Mouse (Mus musculus): ENCODE results near the gene Smagp. TPM values are rescaled to one million over a fixed set of nuclear protein-coding genes. Genes with fewer than 3 reads are reported as not detected.

Smagp gene
- total and polyA plus RNA-seq, 2 experiments from 2014 or later: 19.0 to 27.6 TPM

DNA sequence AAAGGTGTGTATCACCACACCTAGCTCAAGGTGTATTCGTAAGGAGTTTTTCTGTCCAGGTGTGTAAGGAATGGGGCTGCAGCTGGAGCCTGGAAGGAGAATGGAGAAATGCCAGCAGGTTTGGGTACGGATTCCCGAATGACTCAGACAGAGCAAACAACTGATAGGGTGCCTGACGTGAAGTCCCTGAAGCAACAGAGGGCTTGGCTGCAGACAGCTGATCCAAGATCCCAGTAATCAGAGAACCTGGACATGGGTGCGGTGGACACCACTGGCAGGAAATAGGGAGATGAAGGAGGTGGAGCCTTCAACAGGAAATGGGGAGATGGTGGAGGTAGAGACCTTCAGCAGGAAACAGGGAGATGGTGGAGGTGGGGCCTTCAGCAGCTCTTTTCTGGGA lies 4.4 kb downstream of the Smagp start:
- no peaks in the 10 kb centered on the region for H3K36me3 ChIP-seq (replicated peaks; ENCODE audit: control insufficient read depth, insufficient read depth, low read length)
- H3K4me1 ChIP-seq (ENCODE audit: control insufficient read depth, insufficient read depth): 0 out of 2 replicates have a peak, but pooled peaks cover 2% of the 10 kb centered on the region
- H3K4me2 ChIP-seq (ENCODE audit: low read depth, low read length): no peak overlapping the region
- WGBS: 69% methylated on average over 5 of the region's 5 CpGs
- no peak for ATAC-seq (ENCODE audit: insufficient read depth, low read depth)
- TF ChIP-seq CTCF (IDR thresholded peaks at IDR 0.05; ENCODE audit: low read depth) (no peak), EP300 (IDR thresholded peaks at IDR 0.05; ENCODE audit: low read depth) (no peak)
- no peak overlapping the region for H3K9ac ChIP-seq (replicated peaks; ENCODE audit: low read depth, low read length)
- DNase-seq (ENCODE audit: low spot score): no peak
- H3K4me3 ChIP-seq (ENCODE audit: low read depth, low read length): no peak overlapping the region
- peaks cover 24% of the 10 kb centered on the region for H3K27me3 ChIP-seq (ENCODE audit: control insufficient read depth, insufficient read depth, low read length)
- no peaks in the 10 kb centered on the region for H3K9me3 ChIP-seq (replicated peaks; ENCODE audit: control insufficient read depth, low read length)
- H3K27ac ChIP-seq (ENCODE audit: low read depth): no peak overlapping the region

DNA sequence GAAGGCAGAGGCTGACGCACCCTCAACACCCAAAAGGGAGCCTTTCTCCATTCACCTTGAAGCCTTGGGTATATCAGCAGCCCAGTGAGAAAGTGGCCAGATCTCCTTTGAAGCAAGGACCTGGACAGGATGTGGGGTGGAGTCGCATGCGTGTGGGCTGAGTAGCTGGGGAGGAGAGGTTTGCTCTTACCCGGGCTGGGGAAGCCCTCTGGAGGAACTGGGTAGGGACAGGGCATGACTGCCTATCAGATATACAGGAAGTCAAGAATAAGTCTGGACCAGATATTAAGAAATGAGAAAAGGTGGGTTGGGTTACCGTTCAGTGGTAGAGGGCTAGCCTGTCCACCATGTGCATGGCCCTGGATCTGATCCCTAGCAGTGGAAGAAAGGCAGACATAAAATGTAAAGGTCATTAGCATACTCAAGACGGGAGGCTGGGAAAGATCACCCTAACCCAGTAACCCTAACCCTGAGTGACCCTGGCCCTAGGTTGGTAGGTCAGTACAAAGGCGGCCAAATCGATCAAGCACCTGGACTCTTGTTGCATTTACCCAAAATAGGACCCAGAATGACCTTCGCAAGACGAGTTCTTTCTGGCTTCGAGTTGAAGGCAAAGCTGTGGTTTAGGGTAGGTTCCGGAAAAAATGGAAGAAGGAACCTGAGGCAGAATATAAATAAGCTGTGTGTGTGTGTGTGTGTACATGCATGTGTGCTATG lies 5.1 kb downstream of the Smagp start:
- Histone ChIP-seq H3K4me3 (ENCODE audit: low read depth, low read length) (no peak overlapping the region), H3K27me3 (ENCODE audit: control insufficient read depth, insufficient read depth, low read length) (peaks cover 18% of the 10 kb centered on the region), H3K4me2 (ENCODE audit: low read depth, low read length) (no peak overlapping the region), H3K27ac (ENCODE audit: low read depth) (no peak overlapping the region), H3K9ac (replicated peaks; ENCODE audit: low read depth, low read length) (no peak overlapping the region), H3K9me3 (replicated peaks; ENCODE audit: control insufficient read depth, low read length) (no peaks in the 10 kb centered on the region), H3K36me3 (replicated peaks; ENCODE audit: control insufficient read depth, insufficient read depth, low read length) (no peaks in the 10 kb centered on the region), H3K4me1 (ENCODE audit: control insufficient read depth, insufficient read depth) (0 out of 2 replicates have a peak, but pooled peaks cover 2% of the 10 kb centered on the region)
- 74% methylated on average over 12 of the region's 12 CpGs for WGBS
- no peak for TF ChIP-seq CTCF (IDR thresholded peaks at IDR 0.05; ENCODE audit: low read depth)
- no peak for TF ChIP-seq EP300 (IDR thresholded peaks at IDR 0.05; ENCODE audit: low read depth)
- no peak for ATAC-seq (ENCODE audit: insufficient read depth, low read depth)
- no peak for DNase-seq (ENCODE audit: low spot score)

DNA sequence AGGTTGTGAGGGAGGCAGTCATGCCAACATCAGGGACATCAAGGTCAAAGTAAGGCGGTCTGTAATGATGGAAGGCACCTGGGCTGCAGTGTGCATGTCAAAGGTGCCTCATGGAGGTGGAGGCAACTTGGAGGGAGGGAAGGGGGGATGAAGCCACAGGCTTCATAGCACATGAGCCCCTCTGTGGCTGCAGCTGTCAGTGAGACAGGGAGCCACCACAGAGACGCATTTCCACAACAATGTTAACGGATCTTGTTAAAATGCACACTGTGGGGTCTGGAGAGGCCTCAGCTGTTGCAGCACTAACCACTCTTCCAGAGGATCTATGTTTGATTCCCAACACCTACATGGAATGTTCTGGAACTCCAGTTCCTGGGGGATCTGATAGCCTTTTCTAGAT lies 6.6 kb downstream of the Smagp start:
- TF ChIP-seq EP300 (IDR thresholded peaks at IDR 0.05; ENCODE audit: low read depth) (no peak), CTCF (IDR thresholded peaks at IDR 0.05; ENCODE audit: low read depth) (no peak)
- DNase-seq (ENCODE audit: low spot score) (no peak), ATAC-seq (ENCODE audit: insufficient read depth, low read depth) (no peak)
- H3K36me3 ChIP-seq (replicated peaks; ENCODE audit: control insufficient read depth, insufficient read depth, low read length): no peaks in the 10 kb centered on the region
- no peak overlapping the region for H3K9ac ChIP-seq (replicated peaks; ENCODE audit: low read depth, low read length)
- no peak overlapping the region for H3K27ac ChIP-seq (ENCODE audit: low read depth)
- peaks cover 4% of the 10 kb centered on the region; the same call in 1 of the 2 replicates for H3K27me3 ChIP-seq (ENCODE audit: control insufficient read depth, insufficient read depth, low read length)
- no peak overlapping the region for H3K4me3 ChIP-seq (ENCODE audit: low read depth, low read length)
- no peaks in the 10 kb centered on the region for H3K4me1 ChIP-seq (ENCODE audit: control insufficient read depth, insufficient read depth)
- no peaks in the 10 kb centered on the region for H3K9me3 ChIP-seq (replicated peaks; ENCODE audit: control insufficient read depth, low read length)
- 65% methylated on average over 3 of the region's 3 CpGs for WGBS
- no peak overlapping the region for H3K4me2 ChIP-seq (ENCODE audit: low read depth, low read length)

GRCm38 (mm10) chr15:100628797-100629196 lies 7.9 kb downstream of the Smagp start:
- 48% methylated on average over 7 of the region's 7 CpGs for WGBS
- Histone ChIP-seq H3K9me3 (replicated peaks; ENCODE audit: control insufficient read depth, low read length) (no peaks in the 10 kb centered on the region), H3K36me3 (replicated peaks; ENCODE audit: control insufficient read depth, insufficient read depth, low read length) (no peaks in the 10 kb centered on the region), H3K4me3 (ENCODE audit: low read depth, low read length) (no peak overlapping the region), H3K4me1 (ENCODE audit: control insufficient read depth, insufficient read depth) (no peaks in the 10 kb centered on the region), H3K9ac (replicated peaks; ENCODE audit: low read depth, low read length) (no peak overlapping the region), H3K4me2 (ENCODE audit: low read depth, low read length) (no peak overlapping the region), H3K27me3 (ENCODE audit: control insufficient read depth, insufficient read depth, low read length) (no peaks in the 10 kb centered on the region), H3K27ac (ENCODE audit: low read depth) (peak overlapping the region; percentile 49; the same call in 1 of the 2 replicates)
- no peak for TF ChIP-seq EP300 (IDR thresholded peaks at IDR 0.05; ENCODE audit: low read depth)
- no peak for TF ChIP-seq CTCF (IDR thresholded peaks at IDR 0.05; ENCODE audit: low read depth)
- ATAC-seq (ENCODE audit: insufficient read depth, low read depth): peak; percentile 53; the same call in 1 of the 2 replicates
- peak; percentile 59 for DNase-seq (ENCODE audit: low spot score)

DNA sequence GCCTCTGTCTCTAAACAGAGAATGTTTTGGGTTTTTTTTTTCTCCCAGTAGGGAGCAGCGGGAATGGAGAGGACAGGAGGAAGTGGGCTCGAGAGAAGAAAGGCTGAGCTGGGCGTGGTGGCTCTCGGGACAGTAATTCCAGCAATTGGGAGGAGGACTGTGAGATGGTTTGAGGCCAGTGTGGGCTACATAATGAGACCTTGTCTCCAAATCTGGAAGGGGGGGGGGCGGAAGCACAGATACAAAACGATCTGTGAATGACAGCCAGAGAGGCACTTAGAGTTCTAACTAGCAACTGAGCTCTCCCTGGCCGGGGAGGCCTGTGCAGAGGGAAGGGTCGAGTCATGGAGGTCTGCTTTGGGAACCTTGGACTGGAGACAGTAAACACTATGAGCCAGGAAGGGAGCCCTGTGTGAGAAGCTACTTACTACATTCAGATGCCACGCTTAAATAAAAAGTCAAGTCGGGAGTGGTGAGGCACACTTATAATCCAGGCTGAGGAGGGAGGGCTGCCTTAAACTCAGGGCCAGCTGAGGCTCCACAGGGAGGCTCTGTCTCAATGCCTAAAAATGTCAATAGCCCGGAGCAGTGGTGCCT lies 8.9 kb downstream of the Smagp start:
- no peaks in the 10 kb centered on the region for H3K9me3 ChIP-seq (replicated peaks; ENCODE audit: control insufficient read depth, low read length)
- peak overlapping the region; percentile 46 for H3K27ac ChIP-seq (ENCODE audit: low read depth)
- 18% methylated on average over 11 of the region's 11 CpGs for WGBS
- H3K36me3 ChIP-seq (replicated peaks; ENCODE audit: control insufficient read depth, insufficient read depth, low read length): no peaks in the 10 kb centered on the region
- no peak for TF ChIP-seq CTCF (IDR thresholded peaks at IDR 0.05; ENCODE audit: low read depth)
- no peak for TF ChIP-seq EP300 (IDR thresholded peaks at IDR 0.05; ENCODE audit: low read depth)
- no peak for ATAC-seq (ENCODE audit: insufficient read depth, low read depth)
- no peaks in the 10 kb centered on the region for H3K27me3 ChIP-seq (ENCODE audit: control insufficient read depth, insufficient read depth, low read length)
- H3K4me2 ChIP-seq (ENCODE audit: low read depth, low read length): no peak overlapping the region
- no peak overlapping the region for H3K9ac ChIP-seq (replicated peaks; ENCODE audit: low read depth, low read length)
- no peak overlapping the region for H3K4me3 ChIP-seq (ENCODE audit: low read depth, low read length)
- no peak for DNase-seq (ENCODE audit: low spot score)
- no peaks in the 10 kb centered on the region for H3K4me1 ChIP-seq (ENCODE audit: control insufficient read depth, insufficient read depth)

Measured in heart, postnatal 0 days (tissue).